Mouse (Mus musculus) intestine, embryonic 16.5 days (tissue): ENCODE data around the gene Selenov. TPM values are rescaled to one million over a fixed set of nuclear protein-coding genes. Genes with fewer than 3 reads are reported as not detected.

Experiments used
- ATAC-seq: fragments of 200-750 bp; cut with Nextera tagmentation; 2 replicates; pipeline ENCODE4 v1.8.0; 2017; ENCODE audit warnings: moderate TSS enrichment, moderate library complexity
- H3K27ac ChIP-seq: fragments of 300-500 bp; sonication (generic); 2 replicates; pipeline ENCODE4 v1.5.1; 2014; ENCODE audit warnings: mild to moderate bottlenecking, low read length
- H3K27me3 ChIP-seq: fragments of 300-500 bp; sonication (generic); replicated peaks from 2 replicates; pipeline ENCODE4 v1.6.1; 2014; ENCODE audit warnings: low read length, control low read depth, mixed read lengths; ENCODE audit not compliant: control insufficient read depth, insufficient read depth
- H3K36me3 ChIP-seq: fragments of 300-500 bp; sonication (generic); 2 replicates; pipeline ENCODE4 v1.6.1; 2014; ENCODE audit warnings: low read length, control low read depth; ENCODE audit not compliant: control insufficient read depth, insufficient read depth
- H3K4me1 ChIP-seq: fragments of 300-500 bp; sonication (generic); 2 replicates; pipeline ENCODE4 v1.6.1; 2014; ENCODE audit warnings: low read length, control low read depth, mixed read lengths; ENCODE audit not compliant: control insufficient read depth, insufficient read depth
- H3K4me2 ChIP-seq: fragments of 300-500 bp; sonication (generic); 2 replicates; pipeline ENCODE4 v1.6.1; 2014; ENCODE audit warnings: low read depth, low read length, control low read depth
- H3K4me3 ChIP-seq: fragments of 300-500 bp; sonication (generic); 2 replicates; pipeline ENCODE4 v1.5.1; 2014; ENCODE audit warnings: mild to moderate bottlenecking, low read length
- H3K9ac ChIP-seq: fragments of 300-500 bp; sonication (generic); 2 replicates; pipeline ENCODE4 v1.6.1; 2014; ENCODE audit warnings: low read depth, low read length
- H3K9me3 ChIP-seq: fragments of 300-500 bp; sonication (generic); 2 replicates; pipeline ENCODE4 v1.6.1; 2016; ENCODE audit warnings: low read length, control low read depth; ENCODE audit not compliant: control insufficient read depth
- WGBS: fragments of 180-500 bp; shearing (Covaris S2); extraction: QIAGEN DNeasy Blood & Tissue Kit; methylation state at CpG from one replicate; pipeline ENCODE4 v1.1.7; 2014; 5-methylcytosine and 5-hydroxymethylcytosine counted together
- polyA plus RNA-seq: library from polyadenylated mRNA; unstranded; fragments of >200 nt; fragmentation: Nextera tagmentation; extraction: Ambion mirVana; gene quantifications from 2 replicates; pipeline ENCODE4 v1.2.1, GENCODE M21; 2015

The Selenov gene
- polyA plus RNA-seq, 1 experiment from 2014 or later, result 0.21 TPM

GRCm38 (mm10) chr7:28271761-28272160, 19.2 kb downstream of the Selenov start:
- Histone ChIP-seq H3K27me3 (no peaks in the 10 kb centered on the region), H3K9ac (no peak overlapping the region), H3K36me3 (0 out of 2 replicates have a peak, but pooled peaks cover 3% of the 10 kb centered on the region), H3K4me3 (no peak overlapping the region), H3K4me1 (peaks cover 3% of the 10 kb centered on the region), H3K4me2 (no peak overlapping the region), H3K27ac (no peak overlapping the region), H3K9me3 (no peaks in the 10 kb centered on the region)
- ATAC-seq, result no peak
- WGBS, result 71% methylated on average over 3 of the region's 3 CpGs

GRCm38 (mm10) chr7:28269355-28269754, 21.6 kb downstream of the Selenov start:
- Histone ChIP-seq H3K27me3 (no peaks in the 10 kb centered on the region), H3K9me3 (no peaks in the 10 kb centered on the region), H3K9ac (no peak overlapping the region), H3K4me3 (no peak overlapping the region), H3K4me1 (peaks cover 3% of the 10 kb centered on the region), H3K27ac (no peak overlapping the region), H3K36me3 (0 out of 2 replicates have a peak, but pooled peaks cover 3% of the 10 kb centered on the region), H3K4me2 (no peak overlapping the region)
- no peak for ATAC-seq
- WGBS, result 94% methylated on average over 12 of the region's 12 CpGs

- 28% methylated on average over 16 of the region's 16 CpGs for WGBS
- ATAC-seq, result no peak; the same call in 1 of the 2 replicates
- Histone ChIP-seq H3K4me1 (peaks cover 3% of the 10 kb centered on the region), H3K4me3 (peak overlapping the region; percentile 92), H3K36me3 (0 out of 2 replicates have a peak, but pooled peaks cover 3% of the 10 kb centered on the region), H3K27ac (peak overlapping the region; percentile 82), H3K9ac (peak overlapping the region; percentile 97), H3K9me3 (no peaks in the 10 kb centered on the region), H3K4me2 (peak overlapping the region; percentile 91), H3K27me3 (no peaks in the 10 kb centered on the region)
Observed at GRCm38 (mm10) chr7:28268576-28268975, 22.4 kb downstream of the Selenov start.

- H3K9ac ChIP-seq, result peak overlapping the region; percentile 97
- H3K27ac ChIP-seq, result peak overlapping the region; percentile 82
- under 1% methylated on average over 58 of the region's 62 CpGs for WGBS
- H3K27me3 ChIP-seq, result no peaks in the 10 kb centered on the region
- H3K4me1 ChIP-seq, result peaks cover 3% of the 10 kb centered on the region
- peak; percentile 84 for ATAC-seq
- H3K4me2 ChIP-seq, result peak overlapping the region; percentile 91
- peak overlapping the region; percentile 92 for H3K4me3 ChIP-seq
- H3K9me3 ChIP-seq, result no peaks in the 10 kb centered on the region
- H3K36me3 ChIP-seq, result 0 out of 2 replicates have a peak, but pooled peaks cover 3% of the 10 kb centered on the region
Observed at GRCm38 (mm10) chr7:28268042-28268531, 22.9 kb downstream of the Selenov start.

GRCm38 (mm10) chr7:28267129-28268041, 23.6 kb downstream of the Selenov start, which contains the start of gene Eid2:
Eid2 (plus strand) TSS chr7:28267881.
- 0 out of 2 replicates have a peak, but pooled peaks cover 3% of the 10 kb centered on the region for H3K36me3 ChIP-seq
- H3K9ac ChIP-seq, result peak within 1 kb of the TSS; percentile 97
- WGBS, result 6% methylated on average over 57 of the region's 57 CpGs
- peak; percentile 92 for ATAC-seq
- H3K9me3 ChIP-seq, result no peaks in the 10 kb centered on the region
- H3K4me2 ChIP-seq, result peak within 1 kb of the TSS; percentile 91
- peak within 1 kb of the TSS; percentile 82 for H3K27ac ChIP-seq
- peak within 1 kb of the TSS; percentile 92 for H3K4me3 ChIP-seq
- H3K4me1 ChIP-seq, result peaks cover 3% of the 10 kb centered on the region
- H3K27me3 ChIP-seq, result no peaks in the 10 kb centered on the region

- Histone ChIP-seq H3K4me1 (peaks cover 3% of the 10 kb centered on the region), H3K9me3 (no peaks in the 10 kb centered on the region), H3K4me3 (no peak overlapping the region), H3K9ac (no peak overlapping the region), H3K4me2 (no peak overlapping the region), H3K27me3 (no peaks in the 10 kb centered on the region), H3K36me3 (0 out of 2 replicates have a peak, but pooled peaks cover under 1% of the 10 kb centered on the region), H3K27ac (no peak overlapping the region)
- ATAC-seq, result no peak
- 89% methylated on average over 13 of the region's 13 CpGs for WGBS
Observed at GRCm38 (mm10) chr7:28265391-28265790, 25.6 kb downstream of the Selenov start.

- H3K27ac ChIP-seq, result no peak overlapping the region
- peaks cover 2% of the 10 kb centered on the region for H3K4me1 ChIP-seq
- no peak overlapping the region for H3K4me2 ChIP-seq
- H3K9me3 ChIP-seq, result no peaks in the 10 kb centered on the region
- ATAC-seq, result peak; percentile 45; the same call in 1 of the 2 replicates
- H3K27me3 ChIP-seq, result no peaks in the 10 kb centered on the region
- no peak overlapping the region for H3K4me3 ChIP-seq
- WGBS, result 6% methylated on average over 15 of the region's 15 CpGs
- no peak overlapping the region for H3K9ac ChIP-seq
- H3K36me3 ChIP-seq, result no peaks in the 10 kb centered on the region
Observed at GRCm38 (mm10) chr7:28263786-28264185, 27.2 kb downstream of the Selenov start.

GRCm38 (mm10) chr7:28262861-28263260, 28.1 kb downstream of the Selenov start:
- Histone ChIP-seq H3K27ac (no peak overlapping the region), H3K4me2 (no peak overlapping the region), H3K36me3 (no peaks in the 10 kb centered on the region), H3K4me1 (no peaks in the 10 kb centered on the region), H3K4me3 (no peak overlapping the region), H3K9me3 (no peaks in the 10 kb centered on the region), H3K27me3 (no peaks in the 10 kb centered on the region), H3K9ac (no peak overlapping the region)
- WGBS, result 41% methylated on average over 5 of the region's 5 CpGs
- no peak for ATAC-seq

GRCm38 (mm10) chr7:28255476-28255875, 35.5 kb downstream of the Selenov start:
- Histone ChIP-seq H3K27ac (no peak overlapping the region), H3K9me3 (no peaks in the 10 kb centered on the region), H3K4me3 (no peak overlapping the region), H3K27me3 (no peaks in the 10 kb centered on the region), H3K4me2 (no peak overlapping the region), H3K36me3 (no peaks in the 10 kb centered on the region), H3K9ac (no peak overlapping the region), H3K4me1 (no peaks in the 10 kb centered on the region)
- no peak for ATAC-seq
- WGBS, result 82% methylated on average over 6 of the region's 6 CpGs
